Mouse (Mus musculus): ENCODE measurements at regions not wholly inside any gene's neighbourhood (a gene's known extent, or its start where the extent isn't known, plus 50 kb on each side); places are given as distances from the start of the nearest gene placed in this dataset.

GRCm38 (mm10) chr15:31753578-31754281 is 152.1 kb downstream of the Fam173b start:
- H3K27me3 ChIP-seq (ENCODE audit: control insufficient read depth in 1 of 2, insufficient read depth in 2 of 2, low read length in 2 of 2) = no peaks in the 10 kb centered on the region; a peak in 1 of 4 replicates
- TF ChIP-seq CTCF (IDR thresholded peaks at IDR 0.05 in 2 of 3, conservative IDR thresholded peaks at IDR 0.05 in 1 of 3; ENCODE audit: control insufficient read depth in 1 of 3, insufficient read depth in 1 of 3, low read depth in 2 of 3, low read length in 3 of 3, poor library complexity in 1 of 3, severe bottlenecking in 1 of 3) (no peak), SIN3A (IDR thresholded peaks at IDR 0.05; ENCODE audit: low read length) (no peak), EP300 (IDR thresholded peaks at IDR 0.05; ENCODE audit: low read depth in 1 of 2, low read length in 2 of 2) (no peak), MXI1 (IDR thresholded peaks at IDR 0.05; ENCODE audit: low read depth, low read length) (no peak), POLR2AphosphoS5 (IDR thresholded peaks at IDR 0.05; ENCODE audit: borderline replicate concordance, low read depth, low read length) (no peak), GATA1 (IDR thresholded peaks at IDR 0.05; ENCODE audit: low read depth, low read length) (no peak), USF2 (IDR thresholded peaks at IDR 0.05; ENCODE audit: borderline replicate concordance in 1 of 2, insufficient read depth in 1 of 2, low read depth in 1 of 2, low read length in 2 of 2) (no peak), USF1 (IDR thresholded peaks at IDR 0.05; ENCODE audit: low read depth, low read length) (no peak), UBTF (IDR thresholded peaks at IDR 0.05; ENCODE audit: borderline replicate concordance, insufficient read depth, low read depth, low read length) (no peak), POLR2AphosphoS2 (IDR thresholded peaks at IDR 0.05; ENCODE audit: low read length) (no peak), SMC3 (IDR thresholded peaks at IDR 0.05; ENCODE audit: low read depth, low read length) (no peak), RAD21 (IDR thresholded peaks at IDR 0.05; ENCODE audit: low read depth, low read length) (no peak), NELFE (IDR thresholded peaks at IDR 0.05; ENCODE audit: low read depth, low read length) (no peak), TAL1 (IDR thresholded peaks at IDR 0.05; ENCODE audit: low read length) (no peak), MAFK (IDR thresholded peaks at IDR 0.05; ENCODE audit: borderline replicate concordance, low read depth, low read length) (no peak), KAT2A (conservative IDR thresholded peaks at IDR 0.05; ENCODE audit: low read depth, low read length) (no peak), ELF1 (IDR thresholded peaks at IDR 0.05; ENCODE audit: low read depth, low read length) (no peak), CHD2 (IDR thresholded peaks at IDR 0.05; ENCODE audit: low read length) (no peak)
- no peak overlapping the region for H3K9ac ChIP-seq (ENCODE audit: control insufficient read depth, low read depth, low read length, poor library complexity, severe bottlenecking)
- no peaks in the 10 kb centered on the region for H3K4me1 ChIP-seq (ENCODE audit: control insufficient read depth in 1 of 2, insufficient read depth in 2 of 2, low read length in 2 of 2)
- H3K4me3 ChIP-seq (ENCODE audit: control insufficient read depth in 1 of 2, insufficient read depth in 1 of 2, low read depth in 2 of 2, low read length in 2 of 2) = no peak overlapping the region
- H3K79me2 ChIP-seq (ENCODE audit: control insufficient read depth, insufficient read depth, low read length, poor library complexity) = no peaks in the 10 kb centered on the region
- no peak overlapping the region for H3K27ac ChIP-seq (ENCODE audit: control insufficient read depth, low read depth, low read length)
- DNase-seq (ENCODE audit: low read depth, low spot score) = no peak
- H3K36me3 ChIP-seq (ENCODE audit: control insufficient read depth in 1 of 2, insufficient read depth in 2 of 2, low read length in 2 of 2) = no peaks in the 10 kb centered on the region
- no peaks in the 10 kb centered on the region for H3K9me3 ChIP-seq (replicated peaks; ENCODE audit: insufficient read depth, low read length)

GRCm38 (mm10) chr15:31768959-31769844 is 167.6 kb downstream of the Fam173b start:
- Histone ChIP-seq H3K4me1 (ENCODE audit: control insufficient read depth in 1 of 2, insufficient read depth in 2 of 2, low read length in 2 of 2) (no peaks in the 10 kb centered on the region), H3K4me3 (ENCODE audit: control insufficient read depth in 1 of 2, insufficient read depth in 1 of 2, low read depth in 2 of 2, low read length in 2 of 2) (no peak overlapping the region), H3K27me3 (ENCODE audit: control insufficient read depth in 1 of 2, insufficient read depth in 2 of 2, low read length in 2 of 2) (no peaks in the 10 kb centered on the region), H3K36me3 (ENCODE audit: control insufficient read depth in 1 of 2, insufficient read depth in 2 of 2, low read length in 2 of 2) (no peaks in the 10 kb centered on the region), H3K79me2 (ENCODE audit: control insufficient read depth, insufficient read depth, low read length, poor library complexity) (no peaks in the 10 kb centered on the region), H3K9me3 (replicated peaks; ENCODE audit: insufficient read depth, low read length) (no peaks in the 10 kb centered on the region), H3K9ac (ENCODE audit: control insufficient read depth, low read depth, low read length, poor library complexity, severe bottlenecking) (no peak overlapping the region), H3K27ac (ENCODE audit: control insufficient read depth, low read depth, low read length) (no peak overlapping the region)
- DNase-seq (ENCODE audit: low read depth, low spot score) = no peak
- TF ChIP-seq GATA1 (IDR thresholded peaks at IDR 0.05; ENCODE audit: low read depth, low read length) (no peak), POLR2AphosphoS5 (IDR thresholded peaks at IDR 0.05; ENCODE audit: borderline replicate concordance, low read depth, low read length) (no peak), CHD1 (IDR thresholded peaks at IDR 0.05; ENCODE audit: low read depth, low read length) (no peak), EP300 (IDR thresholded peaks at IDR 0.05; ENCODE audit: low read depth in 1 of 2, low read length in 2 of 2) (no peak), ZC3H11A (IDR thresholded peaks at IDR 0.05; ENCODE audit: low read depth, low read length) (no peak), MAFK (IDR thresholded peaks at IDR 0.05; ENCODE audit: borderline replicate concordance, low read depth, low read length) (no peak), MYC (IDR thresholded peaks at IDR 0.05; ENCODE audit: low read depth, low read length) (no peak), SMC3 (IDR thresholded peaks at IDR 0.05; ENCODE audit: low read depth, low read length) (no peak), NELFE (IDR thresholded peaks at IDR 0.05; ENCODE audit: low read depth, low read length) (no peak), CHD2 (IDR thresholded peaks at IDR 0.05; ENCODE audit: low read length) (no peak), SIN3A (IDR thresholded peaks at IDR 0.05; ENCODE audit: low read length) (no peak), MYB (IDR thresholded peaks at IDR 0.05; ENCODE audit: low read depth, low read length) (no peak), MAX (IDR thresholded peaks at IDR 0.05; ENCODE audit: low read length) (no peak), POLR2AphosphoS2 (IDR thresholded peaks at IDR 0.05; ENCODE audit: low read length) (no peak), USF2 (IDR thresholded peaks at IDR 0.05; ENCODE audit: borderline replicate concordance in 1 of 2, insufficient read depth in 1 of 2, low read depth in 1 of 2, low read length in 2 of 2) (no peak), E2F4 (IDR thresholded peaks at IDR 0.05; ENCODE audit: borderline replicate concordance, low read depth, low read length) (no peak), ZNF384 (IDR thresholded peaks at IDR 0.05; ENCODE audit: low read depth, low read length) (no peak), BHLHE40 (IDR thresholded peaks at IDR 0.05; ENCODE audit: borderline replicate concordance, low read depth, low read length) (no peak), POLR2A (IDR thresholded peaks at IDR 0.05; ENCODE audit: control insufficient read depth in 1 of 2, insufficient read depth in 1 of 2, low read depth in 1 of 2, low read length in 2 of 2, poor library complexity in 1 of 2) (no peak), USF1 (IDR thresholded peaks at IDR 0.05; ENCODE audit: low read depth, low read length) (no peak)
